Mouse (Mus musculus): ENCODE data around the gene Itprid2. TPM values are rescaled to one million over a fixed set of nuclear protein-coding genes. Genes with fewer than 3 reads are reported as not detected.

The Itprid2 gene
- polyA plus RNA-seq, 1 experiment = 22.8 TPM

DNA sequence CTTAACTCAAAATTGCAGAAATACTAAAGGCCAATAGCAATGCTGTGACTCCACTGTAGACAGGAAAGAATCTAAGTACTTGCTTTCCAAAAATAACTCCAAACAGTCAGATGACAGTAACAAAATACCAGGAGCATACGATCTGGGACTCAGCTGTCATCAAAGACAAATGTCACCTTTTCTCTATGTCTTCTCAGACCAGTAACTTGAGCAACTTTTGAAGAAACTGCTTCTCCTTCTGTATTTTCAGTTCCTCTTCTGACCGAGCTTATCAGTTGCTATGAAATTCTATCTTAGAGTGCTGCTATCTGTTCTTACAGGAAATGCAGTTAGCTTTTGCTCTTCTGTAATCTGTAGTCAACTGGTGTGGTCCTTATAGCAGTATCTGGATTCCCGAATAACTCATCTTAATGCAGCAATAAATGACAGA lies 78.5 kb downstream of the Itprid2 start:
- TF ChIP-seq CTCF (conservative IDR thresholded peaks at IDR 0.05; ENCODE audit: insufficient read depth, insufficient read length, low read depth, low read length) = no peak
- TF ChIP-seq POLR2A (IDR thresholded peaks at IDR 0.05; ENCODE audit: low read depth, low read length) = no peak
- H3K27ac ChIP-seq (ENCODE audit: insufficient read depth, low read depth, low read length) = no peak overlapping the region
- DNase-seq = no peak

DNA sequence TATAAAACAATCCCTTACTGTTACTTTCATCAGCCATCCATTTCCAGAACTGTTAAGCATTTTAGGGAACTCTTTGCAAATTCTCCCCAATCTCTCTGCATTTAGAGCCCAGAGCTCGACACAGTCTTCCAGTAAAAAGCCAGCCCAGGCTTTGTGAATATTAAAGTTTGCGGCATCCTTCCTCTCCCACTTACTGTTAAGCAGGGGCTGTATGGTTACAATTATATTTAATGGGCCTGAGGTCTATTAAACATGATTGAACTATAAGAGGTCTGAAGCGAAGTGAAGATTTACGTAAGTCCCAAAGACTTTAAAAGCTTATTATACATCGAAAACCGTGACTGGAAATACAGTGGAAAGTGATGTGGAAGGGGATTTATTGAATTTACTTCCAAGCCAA lies 79.6 kb downstream of the Itprid2 start:
- no peak for TF ChIP-seq CTCF (conservative IDR thresholded peaks at IDR 0.05; ENCODE audit: insufficient read depth, insufficient read length, low read depth, low read length)
- TF ChIP-seq POLR2A (IDR thresholded peaks at IDR 0.05; ENCODE audit: low read depth, low read length) = no peak
- Histone ChIP-seq H3K36me3 (ENCODE audit: control insufficient read depth, insufficient read depth, low read length) (no peaks in the 10 kb centered on the region), H3K4me3 (ENCODE audit: insufficient read depth, low read depth, low read length) (no peak overlapping the region), H3K27me3 (replicated peaks; ENCODE audit: control insufficient read depth, insufficient read depth, low read length) (no peaks in the 10 kb centered on the region), H3K27ac (ENCODE audit: insufficient read depth, low read depth, low read length) (no peak overlapping the region), H3K4me1 (ENCODE audit: control insufficient read depth, insufficient read depth, low read length) (no peaks in the 10 kb centered on the region; the same call in 1 of the 2 replicates)
- 91% methylated on average over 6 of the region's 6 CpGs for WGBS
- no peak for DNase-seq

More for the DNA sequence above, 78.5 kb downstream of the Itprid2 start:
- Histone ChIP-seq H3K4me1 (ENCODE audit: control insufficient read depth, insufficient read depth, low read length) (no peaks in the 10 kb centered on the region; the same call in 1 of the 2 replicates), H3K36me3 (ENCODE audit: control insufficient read depth, insufficient read depth, low read length) (no peaks in the 10 kb centered on the region), H3K4me3 (ENCODE audit: insufficient read depth, low read depth, low read length) (no peak overlapping the region), H3K27me3 (replicated peaks; ENCODE audit: control insufficient read depth, insufficient read depth, low read length) (no peaks in the 10 kb centered on the region)
- WGBS = 51% methylated on average over 3 of the region's 3 CpGs

DNA sequence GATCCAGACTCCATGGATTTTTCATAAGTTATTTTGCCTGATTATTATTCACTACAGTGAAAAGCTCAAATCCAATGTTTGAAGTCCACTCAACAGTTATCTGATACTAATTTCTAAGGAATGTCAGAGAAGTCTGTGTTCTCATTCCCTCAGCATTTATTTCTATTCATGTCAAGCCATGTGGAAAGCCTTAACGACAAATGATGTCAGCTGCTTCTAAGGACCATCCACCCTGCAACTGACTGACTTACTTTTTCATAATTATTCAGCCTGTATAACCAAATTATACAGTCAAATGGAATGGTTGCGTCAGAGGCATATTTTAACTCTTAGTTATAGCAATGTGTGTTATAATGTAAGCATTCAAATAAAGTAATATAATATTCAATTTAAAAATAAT lies 80.8 kb downstream of the Itprid2 start:
- DNase-seq = no peak
- Histone ChIP-seq H3K4me1 (ENCODE audit: control insufficient read depth, insufficient read depth, low read length) (no peaks in the 10 kb centered on the region), H3K36me3 (ENCODE audit: control insufficient read depth, insufficient read depth, low read length) (no peaks in the 10 kb centered on the region), H3K27me3 (replicated peaks; ENCODE audit: control insufficient read depth, insufficient read depth, low read length) (no peaks in the 10 kb centered on the region), H3K27ac (ENCODE audit: insufficient read depth, low read depth, low read length) (no peak overlapping the region), H3K4me3 (ENCODE audit: insufficient read depth, low read depth, low read length) (no peak overlapping the region)
- 57% methylated on average over 2 of the region's 2 CpGs for WGBS
- TF ChIP-seq CTCF (conservative IDR thresholded peaks at IDR 0.05; ENCODE audit: insufficient read depth, insufficient read length, low read depth, low read length) (no peak), POLR2A (IDR thresholded peaks at IDR 0.05; ENCODE audit: low read depth, low read length) (no peak)

DNA sequence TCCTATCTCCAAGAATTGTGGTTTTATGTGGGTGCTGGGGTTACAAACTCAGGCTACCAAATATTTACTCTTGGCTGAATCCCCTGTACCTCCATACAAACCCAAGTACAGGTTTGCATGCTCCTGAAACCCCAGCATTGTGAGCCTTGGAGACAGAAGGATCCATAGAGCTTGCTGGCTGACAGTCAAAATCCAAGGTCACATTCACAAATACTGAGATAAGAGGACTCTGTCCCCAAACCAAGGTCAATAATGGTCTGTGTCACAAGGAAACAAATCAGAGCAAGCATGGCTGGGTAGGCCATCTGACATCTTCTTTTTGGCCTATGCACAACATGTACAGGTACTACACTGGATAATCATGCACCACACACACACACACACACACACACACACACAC lies 82.7 kb downstream of the Itprid2 start:
- no peak for TF ChIP-seq POLR2A (IDR thresholded peaks at IDR 0.05; ENCODE audit: low read depth, low read length)
- no peak for TF ChIP-seq CTCF (conservative IDR thresholded peaks at IDR 0.05; ENCODE audit: insufficient read depth, insufficient read length, low read depth, low read length)

DNA sequence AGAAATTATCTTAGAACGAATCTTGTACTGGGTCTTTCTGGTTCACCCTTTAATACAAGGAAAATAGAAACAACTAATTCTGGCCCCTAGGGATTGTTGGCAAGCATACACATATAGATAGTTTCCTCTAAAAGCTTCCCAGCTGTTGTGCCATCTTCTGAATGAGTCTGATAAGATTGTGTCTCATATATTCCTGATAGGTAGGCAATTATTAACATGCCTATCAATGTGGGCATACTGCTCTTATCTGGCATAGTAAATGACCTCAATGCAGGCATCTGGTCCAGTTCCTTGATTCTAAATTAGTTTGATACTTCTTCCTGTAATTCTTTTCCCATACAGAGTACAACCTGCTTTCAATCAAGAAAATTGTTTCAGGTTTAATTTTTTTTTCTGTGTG lies 87.3 kb downstream of the Itprid2 start:
- H3K27me3 ChIP-seq (replicated peaks; ENCODE audit: control insufficient read depth, insufficient read depth, low read length) = no peaks in the 10 kb centered on the region
- H3K36me3 ChIP-seq (ENCODE audit: control insufficient read depth, insufficient read depth, low read length) = no peaks in the 10 kb centered on the region
- 68% methylated on average over 1 of the region's 1 CpGs for WGBS
- H3K4me1 ChIP-seq (ENCODE audit: control insufficient read depth, insufficient read depth, low read length) = no peaks in the 10 kb centered on the region
- H3K4me3 ChIP-seq (ENCODE audit: insufficient read depth, low read depth, low read length) = no peak overlapping the region
- no peak for DNase-seq
- TF ChIP-seq CTCF (conservative IDR thresholded peaks at IDR 0.05; ENCODE audit: insufficient read depth, insufficient read length, low read depth, low read length) (no peak), POLR2A (IDR thresholded peaks at IDR 0.05; ENCODE audit: low read depth, low read length) (no peak)
- no peak overlapping the region for H3K27ac ChIP-seq (ENCODE audit: insufficient read depth, low read depth, low read length)

More for the DNA sequence above, 82.7 kb downstream of the Itprid2 start:
- Histone ChIP-seq H3K4me3 (ENCODE audit: insufficient read depth, low read depth, low read length) (no peak overlapping the region), H3K27ac (ENCODE audit: insufficient read depth, low read depth, low read length) (no peak overlapping the region), H3K27me3 (replicated peaks; ENCODE audit: control insufficient read depth, insufficient read depth, low read length) (no peaks in the 10 kb centered on the region), H3K4me1 (ENCODE audit: control insufficient read depth, insufficient read depth, low read length) (no peaks in the 10 kb centered on the region), H3K36me3 (ENCODE audit: control insufficient read depth, insufficient read depth, low read length) (no peaks in the 10 kb centered on the region)
- no peak for DNase-seq

Other genes starting within 250 kb of the Itprid2 start
- gene Neurod1, start 178.6 kb upstream of the Itprid2 start, polyA plus RNA-seq (2012; rRNA removed) = not detected in 2 replicates
- gene Cerkl, start 178.6 kb upstream of the Itprid2 start, polyA plus RNA-seq (2012; rRNA removed) = 0.57 and 1.0 TPM in 2 replicates
- not detected in 2 replicates for gene Ppp1r1c, start 72.4 kb downstream of the Itprid2 start, polyA plus RNA-seq (2012; rRNA removed)

Data from kidney, adult 2 months (tissue).